Mouse (Mus musculus): ENCODE measurements around the gene Hist1h3f.

DNA sequence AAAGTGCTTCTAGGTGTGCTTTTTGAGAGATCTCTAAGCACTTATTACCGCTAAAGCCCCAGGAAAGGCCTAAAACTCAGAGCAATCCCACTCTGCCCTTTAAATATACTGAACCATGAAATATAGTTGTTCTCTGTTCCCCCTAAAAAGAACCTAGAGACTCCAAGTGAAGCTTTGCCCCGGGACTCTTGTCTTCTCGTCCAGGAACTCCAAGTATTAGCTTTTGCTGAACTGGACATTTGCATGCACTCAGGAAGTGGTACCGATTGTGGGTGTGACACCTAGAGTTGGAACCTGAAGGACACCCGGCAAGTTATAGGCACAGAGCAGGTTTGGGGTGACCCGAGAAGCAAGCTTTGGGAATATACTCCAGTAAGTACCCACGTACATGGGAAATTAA lies 47.4 kb downstream of the Hist1h3f start:
- TF ChIP-seq EP300 (IDR thresholded peaks at IDR 0.05; ENCODE audit: low read depth) (no peak), CTCF (IDR thresholded peaks at IDR 0.05; ENCODE audit: low read depth) (no peak)
